Mouse (Mus musculus): ENCODE measurements around the gene Ccdc81.

Ccdc81 gene

GRCm38 (mm10) chr7:89864769-89865168 lies 38.7 kb downstream of the Ccdc81 start:
- no peak for DNase-seq (ENCODE audit: low read depth)

GRCm38 (mm10) chr7:89856440-89857217 lies 46.8 kb downstream of the Ccdc81 start:
- DNase-seq (ENCODE audit: low read depth) = no peak

- DNase-seq (ENCODE audit: low read depth) = no peak
Observed at GRCm38 (mm10) chr7:89855196-89855595, 48.2 kb downstream of the Ccdc81 start.

GRCm38 (mm10) chr7:89853131-89853530 lies 50.3 kb downstream of the Ccdc81 start:
- DNase-seq (ENCODE audit: low read depth) = no peak

- no peak for DNase-seq (ENCODE audit: low read depth)
Observed at GRCm38 (mm10) chr7:89852158-89853095, 51.0 kb downstream of the Ccdc81 start.

GRCm38 (mm10) chr7:89850510-89850909 lies 52.9 kb downstream of the Ccdc81 start:
- no peak for DNase-seq (ENCODE audit: low read depth)

- no peak for DNase-seq (ENCODE audit: low read depth)
Observed at GRCm38 (mm10) chr7:89845669-89846068, 57.8 kb downstream of the Ccdc81 start.

- DNase-seq (ENCODE audit: low read depth) = peak; percentile 17
Observed at GRCm38 (mm10) chr7:89843533-89843932, 59.9 kb downstream of the Ccdc81 start.

GRCm38 (mm10) chr7:89843121-89843520 lies 60.3 kb downstream of the Ccdc81 start:
- no peak for DNase-seq (ENCODE audit: low read depth)

GRCm38 (mm10) chr7:89842404-89842715 lies 61.1 kb downstream of the Ccdc81 start:
- DNase-seq (ENCODE audit: low read depth) = no peak

- peak; percentile 85 for DNase-seq (ENCODE audit: low read depth)
Observed at GRCm38 (mm10) chr7:89841670-89842403, 61.6 kb downstream of the Ccdc81 start.

- DNase-seq (ENCODE audit: low read depth) = no peak
Observed at GRCm38 (mm10) chr7:89839721-89840120, 63.7 kb downstream of the Ccdc81 start.

- no peak for DNase-seq (ENCODE audit: low read depth)
Observed at GRCm38 (mm10) chr7:89837841-89838240, 65.6 kb downstream of the Ccdc81 start.

GRCm38 (mm10) chr7:89836676-89837075 lies 66.8 kb downstream of the Ccdc81 start:
- DNase-seq (ENCODE audit: low read depth) = no peak

GRCm38 (mm10) chr7:89835566-89835965 lies 67.9 kb downstream of the Ccdc81 start:
- no peak for DNase-seq (ENCODE audit: low read depth)

- no peak for DNase-seq (ENCODE audit: low read depth)
Observed at GRCm38 (mm10) chr7:89833521-89833920, 69.9 kb downstream of the Ccdc81 start.

- no peak for DNase-seq (ENCODE audit: low read depth)
Observed at GRCm38 (mm10) chr7:89829201-89829600, 74.2 kb downstream of the Ccdc81 start.

- no peak for DNase-seq (ENCODE audit: low read depth)
Observed at GRCm38 (mm10) chr7:89828436-89829065, 74.9 kb downstream of the Ccdc81 start.

Measured in c-Kit-positive CD71-negative TER-119-negative erythroid progenitor cells, embryonic 14.5 days (primary cell).